Mouse (Mus musculus): ENCODE data around the gene Acaca.

DNA sequence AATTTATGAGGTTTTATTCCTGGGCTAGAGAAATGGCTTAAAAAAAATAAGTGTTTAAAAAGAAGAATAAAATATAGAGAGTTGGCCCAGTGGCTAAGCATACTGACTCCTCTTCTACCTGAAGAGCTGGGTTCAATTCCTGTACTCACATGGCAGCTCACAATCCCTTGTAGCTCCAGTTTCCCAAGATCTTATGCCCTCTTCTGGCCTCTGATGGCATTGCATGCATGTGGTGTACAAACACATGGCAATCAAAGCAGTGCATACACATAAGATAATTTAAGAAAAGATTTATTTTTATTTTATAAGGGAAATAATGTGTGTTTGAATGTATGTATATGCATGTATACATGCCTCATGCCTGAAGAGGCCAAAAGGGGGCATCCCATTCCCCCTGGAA lies 138.6 kb downstream of the Acaca start:
- no peak for TF ChIP-seq MAX (IDR thresholded peaks at IDR 0.05)
- no peak for TF ChIP-seq CTCF (IDR thresholded peaks at IDR 0.05; ENCODE audit: control insufficient read depth, insufficient read depth, insufficient read length)
- TF ChIP-seq FOSL1 (IDR thresholded peaks at IDR 0.05; ENCODE audit: insufficient read depth, low read length, poor library complexity, severe bottlenecking) = no peak
- TF ChIP-seq CEBPB (IDR thresholded peaks at IDR 0.05; ENCODE audit: low read depth) = no peak
